Mouse (Mus musculus): ENCODE results near the gene Socs5.

- TF ChIP-seq POLR2A (IDR thresholded peaks at IDR 0.05; ENCODE audit: insufficient read depth, low read depth, low read length) (no peak), CTCF (IDR thresholded peaks at IDR 0.05; ENCODE audit: insufficient read depth, low read depth, low read length) (no peak)
Measured at GRCm38 (mm10) chr17:87179939-87180550, 72.6 kb downstream of the Socs5 start.
